Mouse (Mus musculus): ENCODE measurements at regions not wholly inside any gene's neighbourhood (a gene's known extent, or its start where the extent isn't known, plus 50 kb on each side); places are given as distances from the start of the nearest gene placed in this dataset.

DNA sequence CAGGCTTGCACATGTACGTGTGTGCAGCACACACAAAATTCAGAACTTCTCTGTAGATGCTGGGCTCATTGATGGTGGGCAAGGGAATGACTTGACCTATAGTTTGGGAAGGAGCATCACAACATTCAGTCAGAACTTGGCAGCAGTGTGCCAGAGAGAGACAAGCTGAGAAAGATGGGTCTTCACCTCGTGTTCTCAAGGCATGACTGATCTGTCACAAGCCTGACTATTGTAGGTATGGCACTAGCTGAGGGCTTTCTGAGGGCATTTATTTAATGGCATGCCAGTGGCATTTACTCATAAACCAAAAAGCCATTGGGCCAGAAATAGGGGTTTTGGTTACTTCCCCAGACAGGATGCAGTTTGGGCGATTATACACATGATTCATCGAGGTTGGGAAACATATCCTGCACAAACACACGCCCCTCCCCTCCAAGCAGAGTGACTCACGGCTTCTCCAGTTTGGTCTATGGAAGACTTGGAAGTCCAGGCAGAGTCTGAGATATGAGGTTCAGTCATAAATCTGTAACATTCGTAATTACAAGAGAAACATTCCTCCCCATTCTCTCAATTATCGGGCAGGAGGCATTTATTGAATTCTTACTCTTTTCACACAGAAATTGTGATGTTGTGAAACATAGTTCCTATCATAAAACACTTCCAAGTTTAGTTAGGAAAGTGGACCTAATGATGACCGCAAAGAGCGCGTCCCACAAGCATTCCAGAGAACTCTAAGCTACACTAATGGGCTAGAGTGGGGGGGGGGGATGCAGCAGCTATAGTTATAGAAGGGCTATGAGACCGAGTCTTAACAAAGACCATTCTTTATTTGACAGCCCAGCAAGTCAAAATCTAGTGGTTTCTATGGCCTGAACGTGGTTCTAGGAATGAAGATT lies 318.6 kb upstream of the Ubash3b start:
- ATAC-seq: no peak

GRCm38 (mm10) chr9:41479085-41479484 lies 317.6 kb upstream of the Ubash3b start:
- ATAC-seq: no peak

DNA sequence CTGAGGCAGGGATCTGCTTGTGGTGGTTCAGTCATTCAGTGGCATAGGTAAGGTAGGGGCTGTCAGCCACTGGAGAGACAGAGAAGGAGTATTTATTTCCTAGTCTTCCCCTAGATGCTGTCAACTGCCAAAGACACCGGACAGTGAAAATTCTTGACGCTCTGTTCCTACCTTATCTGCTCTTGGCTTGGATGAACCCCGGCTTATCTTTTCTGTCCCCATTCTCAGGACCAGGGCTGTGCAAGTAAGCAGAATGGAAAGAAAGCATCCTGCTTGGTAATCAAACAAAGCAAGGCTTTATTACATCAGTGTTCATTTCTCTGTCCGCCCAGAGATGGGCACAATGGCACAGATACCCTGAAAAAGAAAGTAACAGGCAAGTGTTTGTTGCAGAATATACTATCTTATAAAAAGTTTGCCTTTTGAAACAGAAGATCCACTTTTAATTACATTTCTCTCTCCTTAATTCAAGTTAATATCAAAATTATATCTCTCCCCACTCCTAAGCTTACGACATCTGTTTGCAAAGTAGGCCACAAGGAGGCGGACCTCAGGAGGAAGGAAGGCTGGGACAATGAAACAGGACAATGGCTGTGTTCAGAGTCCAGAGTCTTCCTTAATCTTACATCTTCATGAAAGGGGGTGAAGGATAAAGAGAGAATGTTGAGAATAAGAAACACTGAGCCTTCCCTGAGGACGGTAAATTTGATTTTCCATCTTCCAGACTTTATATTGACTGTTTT lies 316.8 kb upstream of the Ubash3b start:
- no peak for ATAC-seq

DNA sequence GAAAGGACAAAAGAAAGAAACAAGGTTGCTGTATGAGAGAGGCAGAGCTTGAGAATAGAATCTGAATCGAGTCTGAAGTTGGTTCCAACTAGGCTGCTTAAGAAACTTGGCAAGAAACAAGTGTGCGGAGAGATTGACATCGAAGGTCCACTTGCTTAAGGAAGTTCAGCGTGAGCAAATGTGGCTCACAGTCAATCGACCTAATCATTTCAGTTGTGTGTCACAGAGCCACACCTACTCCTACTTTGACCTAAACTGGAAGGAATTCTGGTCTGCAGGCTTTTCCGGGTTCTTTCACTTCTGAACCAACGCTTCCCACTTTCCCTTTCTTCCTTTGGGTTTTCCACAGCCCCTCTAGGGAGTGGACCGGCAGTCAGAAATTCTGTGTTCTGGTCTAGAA lies 313.8 kb upstream of the Ubash3b start:
- no peak for ATAC-seq

DNA sequence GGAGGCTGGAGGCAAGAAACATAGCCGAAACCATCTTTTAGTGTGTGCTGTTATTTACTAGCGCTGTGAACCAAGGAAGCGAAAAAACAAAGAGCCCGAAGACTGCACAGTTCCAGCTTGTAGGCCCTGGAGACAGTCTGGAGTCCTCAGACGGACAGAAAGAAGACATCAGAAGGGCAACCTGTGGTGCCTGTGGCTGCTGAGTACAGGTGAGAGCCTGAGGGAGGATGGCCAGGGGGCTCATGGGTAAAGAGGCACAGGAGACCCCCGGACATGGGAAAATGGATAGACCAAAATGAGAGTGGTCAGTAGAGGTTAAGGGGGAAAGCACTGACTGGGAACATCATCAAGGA lies 313.4 kb upstream of the Ubash3b start:
- no peak for ATAC-seq

DNA sequence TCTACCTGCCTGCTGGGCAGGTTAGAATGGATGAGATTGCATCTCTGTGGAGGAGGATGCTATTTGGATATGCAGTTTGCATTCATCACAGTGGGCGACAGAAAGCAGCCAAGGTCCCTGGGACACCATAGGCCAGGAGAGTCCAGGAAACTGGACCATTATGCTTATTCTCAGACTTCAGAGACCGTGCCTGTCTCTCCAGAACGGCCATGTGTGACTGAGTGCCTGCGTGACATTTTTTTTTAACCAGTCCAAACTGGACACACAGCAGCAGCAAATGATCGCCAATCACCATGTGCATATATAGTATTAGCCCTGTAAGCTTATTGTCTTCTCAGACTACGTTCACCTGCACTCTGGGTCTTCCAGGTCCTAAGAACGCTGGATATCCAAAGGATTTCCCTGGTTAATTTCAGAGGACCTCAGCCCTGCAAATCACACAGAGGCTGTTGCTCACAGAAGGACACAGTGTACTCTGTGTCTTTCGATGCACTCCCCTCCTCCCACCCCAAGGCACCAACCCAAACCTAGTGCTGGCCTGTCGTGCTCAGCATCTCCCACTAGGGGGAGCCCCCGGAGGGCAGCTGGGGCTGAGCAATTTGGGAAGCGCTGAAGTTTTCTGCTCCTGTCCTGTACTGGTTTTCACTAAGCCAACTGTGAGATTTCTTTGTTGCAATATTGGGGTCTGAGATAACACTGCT lies 312.9 kb upstream of the Ubash3b start:
- no peak for ATAC-seq

DNA sequence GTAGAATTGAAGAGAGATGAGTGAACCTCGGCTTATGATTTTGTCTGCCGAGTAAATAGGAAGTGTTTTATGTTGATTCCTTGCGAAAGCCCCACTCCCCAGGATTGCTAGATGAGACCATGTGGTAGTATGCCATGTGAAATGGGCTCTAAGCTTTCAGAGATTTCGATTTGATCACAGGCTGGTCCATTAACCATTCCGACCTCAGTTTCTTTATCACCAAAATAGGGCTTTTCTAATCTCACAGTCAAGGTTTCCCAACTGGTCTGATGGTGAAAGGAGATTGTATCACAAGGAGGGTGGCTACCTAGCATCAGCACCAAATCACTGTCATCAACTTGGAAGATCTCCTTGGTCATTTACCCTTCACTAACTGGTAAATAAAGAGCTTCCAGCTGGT lies 312.0 kb upstream of the Ubash3b start:
- no peak for ATAC-seq

GRCm38 (mm10) chr9:41471345-41471744 lies 309.8 kb upstream of the Ubash3b start:
- no peak for ATAC-seq

GRCm38 (mm10) chr9:41470010-41470409 lies 308.5 kb upstream of the Ubash3b start:
- ATAC-seq: no peak

- no peak for ATAC-seq
These were observed 307.9 kb upstream of the Ubash3b start for GRCm38 (mm10) chr9:41469414-41469813.

GRCm38 (mm10) chr9:41464057-41464685 lies 302.7 kb upstream of the Ubash3b start:
- no peak for ATAC-seq

DNA sequence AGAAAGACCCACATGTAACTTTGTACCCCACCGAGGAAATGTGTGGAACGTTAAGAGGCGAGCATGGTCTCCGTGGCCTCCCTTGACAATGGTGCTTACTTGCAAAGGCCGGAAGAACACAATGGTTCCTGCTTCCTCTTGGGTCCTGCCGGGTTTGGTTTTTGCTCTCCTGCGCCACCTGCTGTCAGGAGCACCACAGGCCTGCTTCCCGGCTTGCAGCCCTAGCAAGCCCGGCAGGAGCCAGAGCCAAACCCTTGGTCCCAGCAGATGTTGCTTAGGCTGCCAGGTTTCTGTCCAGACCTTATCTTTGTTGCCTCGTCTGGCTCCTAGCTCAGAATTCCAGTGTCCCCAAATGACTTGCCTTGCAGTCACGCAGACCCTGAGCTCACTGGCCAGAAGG lies 300.2 kb upstream of the Ubash3b start:
- ATAC-seq: no peak

DNA sequence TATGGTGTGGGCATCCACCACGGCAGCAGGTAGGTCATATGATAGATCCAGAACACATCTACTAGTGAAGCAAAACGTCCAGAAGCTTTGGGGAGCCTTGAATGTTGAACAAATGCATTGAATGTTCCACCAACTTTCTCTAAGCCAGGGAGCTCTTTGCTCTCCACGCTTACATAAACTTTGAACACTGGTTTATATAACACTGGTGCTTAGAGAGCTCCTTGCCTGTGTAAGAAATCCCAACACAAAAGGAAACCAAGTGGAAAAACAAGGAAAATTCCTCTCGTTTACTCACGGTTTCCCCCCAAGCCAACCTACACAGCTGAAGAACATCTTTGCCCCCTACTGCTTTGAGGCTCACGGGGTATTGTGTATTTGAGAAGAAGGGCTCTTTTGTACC lies 299.2 kb upstream of the Ubash3b start:
- no peak for ATAC-seq

DNA sequence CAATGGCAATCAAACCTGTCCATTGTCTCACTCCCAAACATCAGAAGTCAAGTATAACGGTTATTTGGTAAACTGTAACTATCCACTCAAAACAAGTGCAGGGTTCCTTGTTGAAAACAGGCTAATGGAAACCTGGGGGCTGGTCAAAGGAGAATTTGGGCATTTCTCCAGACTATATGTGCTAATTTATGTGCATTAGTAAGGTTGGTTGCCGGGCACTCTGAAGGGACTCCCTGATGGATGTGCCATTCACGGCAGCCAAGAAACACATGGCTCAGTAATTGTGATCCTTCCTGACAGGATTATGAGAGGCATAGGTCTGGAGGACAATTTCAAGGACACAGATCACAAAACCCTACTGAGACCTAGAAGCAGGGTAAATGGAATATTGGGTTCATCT lies 295.5 kb upstream of the Ubash3b start:
- ATAC-seq: no peak

DNA sequence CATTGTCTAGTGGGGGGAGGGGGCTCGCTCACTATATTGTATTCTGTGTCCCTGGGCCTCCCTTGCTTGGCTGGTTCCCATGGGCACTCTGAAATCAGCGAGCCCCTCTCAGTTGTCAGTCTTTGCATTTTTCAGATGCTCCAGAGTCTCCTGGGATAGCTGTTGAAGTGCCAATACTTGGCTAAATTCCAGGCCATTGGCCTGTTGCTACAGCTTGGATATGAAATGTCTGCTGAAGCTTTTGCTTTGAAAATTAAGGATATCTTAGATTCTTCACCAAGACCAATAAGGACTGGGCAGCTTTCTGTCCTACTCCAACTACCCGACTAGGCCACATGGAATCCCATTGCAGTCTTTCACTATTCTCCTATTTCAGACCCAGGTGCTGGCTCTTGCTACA lies 290.2 kb upstream of the Ubash3b start:
- no peak for ATAC-seq

GRCm38 (mm10) chr9:41449233-41449632 lies 287.7 kb upstream of the Ubash3b start:
- ATAC-seq: no peak

GRCm38 (mm10) chr9:41447902-41448301 lies 286.4 kb upstream of the Ubash3b start:
- ATAC-seq: no peak

DNA sequence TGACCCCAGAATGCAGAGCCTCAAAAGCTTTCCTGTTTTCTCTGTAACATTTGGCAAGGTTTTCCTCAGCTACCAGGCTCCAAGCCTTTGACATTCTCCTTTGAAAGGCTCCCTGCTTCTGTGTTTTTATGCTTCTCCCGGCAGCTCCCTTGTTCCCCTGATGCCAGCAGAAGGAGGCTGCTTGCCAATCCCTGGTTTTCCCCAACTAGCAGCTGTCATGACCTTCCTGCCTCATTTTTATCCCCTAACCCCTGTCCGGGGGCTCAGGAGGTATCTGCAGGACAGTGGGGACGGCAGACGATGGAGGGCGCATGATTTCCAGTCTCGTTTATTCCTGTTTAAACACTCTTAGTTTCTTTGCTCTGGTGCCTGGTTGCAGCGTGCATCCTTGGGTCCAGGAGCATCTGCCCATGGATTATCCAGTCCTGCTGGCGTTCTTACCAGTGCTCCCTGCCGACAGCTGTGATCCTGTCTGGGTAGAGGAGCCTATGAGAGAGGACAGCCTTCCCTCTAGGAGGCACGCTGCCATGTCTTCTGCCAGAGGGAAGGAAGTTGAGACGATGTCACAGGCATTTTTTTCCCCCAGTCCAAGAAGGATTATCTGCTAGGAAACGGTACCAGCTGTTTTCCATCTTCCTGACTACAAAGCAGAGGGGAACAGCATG lies 285.8 kb upstream of the Ubash3b start:
- no peak for ATAC-seq

DNA sequence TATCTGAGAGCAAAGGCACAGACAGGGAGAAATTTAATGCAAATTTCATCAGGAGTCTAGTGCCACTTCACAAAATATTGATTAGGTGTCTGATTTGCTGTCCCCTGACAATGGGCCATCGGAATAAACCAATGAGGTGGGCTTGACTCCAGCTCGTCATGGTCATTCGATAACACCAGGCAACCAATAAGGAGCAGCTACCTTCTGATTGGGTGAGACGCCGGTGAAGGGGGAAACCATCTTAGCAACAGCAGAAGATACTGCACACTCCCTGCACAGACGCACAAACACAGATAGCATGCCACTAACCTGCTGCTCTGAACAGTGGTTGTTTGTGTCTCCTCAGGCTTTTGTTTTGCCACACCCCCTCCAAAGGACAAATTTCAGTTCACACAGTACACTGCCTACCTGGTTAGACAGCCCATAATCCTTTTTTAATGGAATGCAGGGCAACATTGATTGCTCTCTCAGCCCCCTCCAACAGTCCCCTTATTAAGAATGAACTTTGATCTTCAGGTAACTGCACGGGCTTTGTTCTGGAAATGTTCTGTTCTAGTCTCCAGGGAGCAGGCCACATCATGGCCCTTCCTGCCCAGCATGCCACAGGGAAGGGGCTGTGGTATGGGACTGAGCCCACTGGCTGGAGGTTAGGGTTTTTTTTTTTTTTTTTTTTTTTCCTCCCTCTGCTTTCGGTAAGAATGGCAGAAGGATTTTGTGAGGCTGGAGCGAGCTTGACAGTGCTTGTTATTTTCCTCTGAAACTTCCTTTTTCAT lies 285.1 kb upstream of the Ubash3b start:
- ATAC-seq: no peak

DNA sequence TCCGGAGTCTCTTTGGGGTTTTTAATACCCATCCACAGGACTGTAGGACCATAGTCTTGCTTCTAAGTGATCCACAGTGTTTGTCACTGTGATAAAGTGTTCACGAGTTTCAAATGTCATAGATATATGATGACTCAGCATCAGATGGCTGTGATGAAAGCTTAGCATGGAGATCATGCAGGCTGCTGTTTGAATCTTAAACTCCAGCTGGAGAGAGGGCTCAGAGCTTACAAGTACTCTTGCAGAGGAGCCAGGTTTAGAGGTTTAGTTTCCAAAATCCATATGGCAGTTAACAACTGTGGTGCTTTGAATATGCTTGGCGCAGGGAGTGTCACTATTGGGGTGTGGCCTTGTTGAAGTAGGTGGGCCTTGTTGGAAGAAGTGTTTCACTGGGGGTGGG lies 280.9 kb upstream of the Ubash3b start:
- ATAC-seq: no peak

DNA sequence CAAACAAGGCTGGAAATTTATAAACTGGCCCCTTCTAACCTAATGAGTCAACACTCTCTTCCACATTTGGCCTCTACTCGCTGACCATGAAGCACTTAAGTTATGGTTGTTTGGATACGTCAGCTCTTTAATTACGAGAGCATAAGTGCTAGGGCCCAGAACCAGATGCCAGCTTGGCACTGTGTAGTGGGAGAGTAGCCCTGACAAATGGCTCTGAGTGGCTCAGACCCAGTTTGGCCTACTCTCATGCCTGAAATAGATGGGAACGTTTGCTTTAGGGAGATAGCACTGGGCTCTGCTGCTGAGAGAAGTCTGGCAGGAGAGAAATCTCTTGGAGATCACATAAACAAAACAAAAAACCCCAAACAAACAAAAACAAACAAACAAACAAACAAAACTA lies 278.5 kb upstream of the Ubash3b start:
- ATAC-seq: no peak

- no peak for ATAC-seq
These were observed 276.6 kb upstream of the Ubash3b start for GRCm38 (mm10) chr9:41438141-41438540.
